Mouse (Mus musculus) kidney, postnatal 14 days (tissue): Measurements from ENCODE around the gene Recql.
"Not testable (repeated sequence)": the region's sequence is repeated elsewhere in the genome, so short reads cannot be mapped to it uniquely, and the experiment has no call there.

Experiments used
- DNase-seq: peaks from one replicate; pipeline ENCODE4 v3.0.0; 2022; ENCODE audit warnings: mixed read lengths

The Recql gene

DNA sequence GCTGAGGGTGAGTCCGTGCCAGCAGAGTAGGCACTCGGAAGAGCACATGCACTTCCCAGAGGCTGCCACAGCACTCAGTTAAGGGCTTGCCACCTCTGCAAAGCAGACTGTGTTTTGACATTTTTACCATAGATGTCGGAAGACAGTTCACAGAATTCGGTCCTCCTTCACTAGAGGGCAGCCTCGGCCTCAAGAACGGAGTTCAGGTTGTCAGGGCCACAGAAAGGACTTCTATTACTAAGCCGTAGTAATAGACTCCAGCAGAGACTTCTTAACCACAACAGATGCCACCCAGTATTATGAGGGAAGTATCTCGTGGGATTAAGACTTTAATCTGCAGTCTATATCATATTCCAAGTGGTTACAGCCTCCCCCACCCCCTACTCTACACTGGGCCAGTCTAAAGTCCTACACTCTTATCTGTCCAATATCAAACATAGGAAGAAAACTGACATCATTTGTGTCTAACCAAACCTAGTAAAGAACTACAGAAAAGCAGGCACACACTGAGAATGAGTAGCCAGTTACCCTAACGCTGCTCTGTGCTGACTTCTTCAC is 23.8 kb downstream of the Recql start:
- DNase-seq, result no peak

GRCm38 (mm10) chr6:142362036-142362435 is 24.9 kb downstream of the Recql start:
- DNase-seq, result no peak

DNA sequence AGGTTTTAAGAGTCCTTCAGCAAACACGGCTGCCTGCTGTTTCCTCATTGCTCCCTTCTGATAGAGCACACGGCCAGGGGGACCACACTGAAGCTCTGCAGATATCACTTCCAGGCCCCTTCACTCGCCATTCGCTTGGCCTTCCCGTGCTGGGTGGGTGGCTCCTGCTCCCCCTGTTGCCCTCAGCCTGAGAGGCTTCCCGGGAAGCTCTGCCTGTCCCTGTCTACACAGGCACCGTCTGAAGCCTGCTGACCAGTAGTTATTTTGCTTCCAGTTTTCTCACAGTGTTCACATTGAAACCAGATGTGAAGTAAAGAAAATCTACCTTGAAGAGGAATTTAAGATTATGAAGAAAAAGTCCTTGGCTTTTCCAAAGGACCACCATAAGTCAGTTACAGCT is 29.8 kb downstream of the Recql start:
- no peak for DNase-seq

DNA sequence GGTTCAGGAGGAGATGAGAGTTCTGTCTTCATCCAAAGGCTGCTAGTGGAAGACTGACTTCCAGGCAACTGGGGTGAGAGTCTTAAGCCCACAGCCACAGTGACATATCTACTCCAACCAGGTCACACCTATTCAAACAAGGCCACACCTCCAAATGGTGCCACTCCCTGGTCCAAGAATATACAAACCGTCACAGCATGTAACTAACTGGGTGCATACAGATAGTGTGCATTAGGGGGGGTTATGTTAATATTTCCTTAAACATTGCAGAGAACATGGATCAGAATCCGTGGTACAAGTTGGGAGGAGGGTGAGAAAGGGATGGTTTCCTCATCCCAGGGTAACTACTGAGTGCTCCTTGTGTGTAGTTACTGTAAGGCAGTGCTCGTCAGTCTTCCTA is 34.8 kb downstream of the Recql start:
- not testable (repeated sequence) for DNase-seq

DNA sequence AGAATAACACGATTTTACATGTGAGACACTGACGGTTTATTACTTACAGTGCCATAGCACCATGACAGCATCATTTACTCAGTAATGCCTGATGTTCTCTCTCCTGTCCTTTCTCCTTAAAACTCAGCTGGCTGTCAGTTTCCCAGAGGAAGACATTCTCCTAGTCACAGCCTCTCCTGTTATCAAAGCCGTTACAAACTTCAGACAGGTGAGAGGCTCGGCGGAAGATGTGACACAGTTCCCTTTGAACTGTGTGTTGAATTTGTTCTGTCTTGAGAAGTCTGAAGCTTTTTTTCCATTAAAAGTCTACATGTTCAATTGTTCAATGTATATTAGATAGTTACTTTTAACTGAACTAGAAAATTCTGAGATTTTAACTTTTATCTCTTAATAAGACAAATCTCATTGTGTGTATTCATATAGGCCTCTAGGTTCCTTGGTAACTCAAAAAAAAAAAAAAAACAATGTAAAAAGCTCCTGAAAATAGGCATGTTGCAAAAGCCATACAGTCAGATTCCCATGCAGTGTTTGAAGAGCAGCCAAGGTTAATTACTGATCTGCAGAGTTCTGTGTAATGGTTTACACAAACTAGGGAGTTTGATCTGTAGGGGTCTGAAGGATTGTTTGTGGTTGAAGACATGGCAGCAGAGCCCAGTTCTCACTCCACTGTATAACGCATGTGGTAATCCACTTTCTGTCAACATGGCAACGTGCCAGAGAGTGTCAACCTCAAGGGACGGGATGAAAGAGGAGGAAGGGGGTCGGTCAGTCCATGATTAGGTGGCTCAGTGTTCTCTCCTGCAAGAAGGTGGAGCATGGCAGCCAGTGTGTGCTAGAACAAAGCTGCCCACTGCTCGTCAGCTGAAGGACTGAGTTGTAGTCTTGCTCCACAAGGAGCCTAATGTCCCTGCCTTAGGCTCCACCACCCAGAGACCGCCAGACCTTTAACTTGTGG is 39.2 kb downstream of the Recql start:
- peak; percentile 49 for DNase-seq

DNA sequence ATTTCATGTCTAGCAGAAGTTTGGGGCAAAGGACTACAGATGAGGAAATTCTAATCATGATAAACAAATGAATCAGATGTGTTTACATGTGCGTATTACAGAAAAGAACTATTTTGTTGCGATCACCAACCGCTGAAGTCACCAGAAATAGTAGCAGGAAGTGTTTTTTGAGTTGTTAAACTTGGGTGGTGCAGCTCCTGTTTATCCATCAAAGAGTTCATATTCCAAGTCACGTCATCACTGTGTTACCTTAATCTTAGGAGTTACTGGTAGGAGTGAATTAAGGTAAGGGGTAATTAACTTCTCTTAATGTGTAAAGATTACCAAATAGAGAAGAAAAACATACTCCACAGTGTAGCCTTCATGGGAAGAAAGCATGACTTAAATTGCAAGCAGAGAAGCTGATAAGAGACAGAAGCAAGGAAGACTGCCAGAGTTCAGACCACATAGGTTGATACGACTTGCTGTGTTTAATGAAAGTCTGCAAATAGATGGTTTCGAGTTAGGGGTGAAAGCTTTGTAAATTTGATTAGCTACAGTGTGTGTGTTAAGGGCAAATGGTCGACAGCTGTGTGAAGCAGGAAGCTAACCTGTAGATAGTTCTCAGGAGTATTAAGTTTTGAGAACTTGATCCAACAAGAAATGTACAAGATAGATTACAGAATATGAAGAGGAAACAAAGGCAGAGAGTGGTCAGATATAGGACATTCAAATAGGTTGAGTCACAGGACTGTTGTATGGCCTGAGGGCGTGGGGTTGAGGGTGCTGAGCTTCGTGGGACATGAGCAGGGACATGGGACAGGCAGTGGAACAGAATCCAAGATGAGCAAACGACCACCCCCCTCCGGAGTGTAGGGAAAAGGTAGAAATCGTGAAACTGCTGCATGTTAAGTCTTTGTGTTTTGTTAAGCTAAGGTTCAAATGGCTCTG is 40.4 kb downstream of the Recql start:
- no peak for DNase-seq

GRCm38 (mm10) chr6:142345440-142346038 is 41.3 kb downstream of the Recql start, which contains the start of gene Pyroxd1:
Pyroxd1 (plus strand) TSS chr6:142345654.
- peak; percentile 91 for DNase-seq

DNA sequence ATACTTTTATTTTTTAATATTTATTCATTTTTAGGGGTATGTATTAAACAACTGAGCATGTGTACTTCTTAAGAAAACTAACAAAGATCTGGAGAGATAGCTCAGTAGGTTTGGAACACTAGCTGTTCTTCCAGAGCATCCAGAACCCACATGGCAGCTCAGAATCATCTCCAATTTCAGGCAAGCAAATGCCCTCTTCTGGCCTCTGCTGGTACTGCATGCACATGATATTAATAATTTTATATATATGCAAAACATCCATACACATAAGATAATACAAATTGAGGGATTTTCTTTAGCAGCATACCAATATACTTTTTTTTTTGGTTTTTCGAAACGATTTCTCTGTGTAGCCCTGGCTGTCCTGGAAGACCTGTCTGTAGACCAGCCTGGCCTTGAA is 43.3 kb downstream of the Recql start:
- DNase-seq, result peak; percentile 48

GRCm38 (mm10) chr6:142339576-142339975 is 47.3 kb downstream of the Recql start:
- DNase-seq, result no peak

GRCm38 (mm10) chr6:142338961-142339360 is 47.9 kb downstream of the Recql start:
- no peak for DNase-seq

- no peak for DNase-seq
Measured at GRCm38 (mm10) chr6:142329201-142329600, 57.7 kb downstream of the Recql start.

GRCm38 (mm10) chr6:142326598-142326997 is 60.3 kb downstream of the Recql start:
- DNase-seq, result no peak

DNA sequence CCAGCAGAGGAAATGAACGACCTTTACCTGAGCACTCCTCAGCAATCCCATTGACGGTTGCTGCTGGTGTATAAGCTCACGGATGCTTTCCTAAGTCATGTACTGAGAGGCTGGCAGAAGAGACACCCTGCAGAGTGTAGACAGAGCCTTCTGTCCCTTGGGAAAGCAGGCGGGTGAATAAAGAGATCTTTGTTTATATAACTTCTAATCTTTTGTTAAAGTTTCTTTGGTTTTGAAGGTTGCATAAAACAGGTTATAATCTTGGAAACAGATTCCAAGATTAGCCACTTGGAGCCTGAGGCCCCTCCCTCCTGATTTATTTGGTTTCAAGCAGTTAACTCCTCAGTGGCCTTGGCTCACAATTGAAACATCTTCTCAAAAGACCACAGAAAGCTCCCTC is 64.0 kb downstream of the Recql start, which contains the start of gene Slco1a5:
Slco1a5 (minus strand) TSS at position 101 of the 400 bp plus-strand sequence.
- no peak for DNase-seq

GRCm38 (mm10) chr6:142317106-142317505 is 69.8 kb downstream of the Recql start:
- DNase-seq, result no peak

- no peak for DNase-seq
Measured at GRCm38 (mm10) chr6:142314285-142314684, 72.6 kb downstream of the Recql start.

- no peak for DNase-seq
Measured at GRCm38 (mm10) chr6:142305076-142305475, 81.8 kb downstream of the Recql start.
